Mouse (Mus musculus): ENCODE results near the gene Acadvl.

Gene Acadvl

GRCm38 (mm10) chr11:70001865-70002264 lies 13.3 kb downstream of the Acadvl start:
- peak; percentile 16 for DNase-seq (ENCODE audit: inconsistent ontology term)

- DNase-seq (ENCODE audit: inconsistent ontology term): no peak
Observed at GRCm38 (mm10) chr11:70001159-70001558, 14.1 kb downstream of the Acadvl start.

DNA sequence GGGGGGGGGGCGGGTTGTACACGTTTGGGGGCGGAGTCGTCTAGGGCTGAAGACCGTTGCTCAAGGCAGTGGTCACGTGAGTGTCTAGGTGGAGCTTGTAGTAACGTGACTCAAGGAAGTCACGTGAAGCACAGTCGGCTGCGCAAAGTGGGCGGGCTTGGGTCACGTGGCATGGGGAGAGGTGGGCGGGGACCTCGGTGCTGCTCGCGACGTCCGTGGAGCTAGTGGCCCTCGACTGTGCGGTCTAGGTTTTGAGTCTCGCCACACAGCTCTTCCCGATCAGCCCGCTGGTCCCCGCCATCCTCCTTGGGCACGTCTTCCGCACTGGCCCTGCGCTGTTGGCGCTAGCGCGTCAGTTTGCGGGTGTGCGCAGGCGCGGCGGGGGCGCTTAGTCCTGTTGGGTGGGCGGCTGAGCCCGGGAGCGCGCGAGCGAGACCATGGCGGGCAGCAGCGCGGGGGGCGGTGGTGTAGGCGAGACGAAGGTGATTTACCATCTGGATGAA lies 14.8 kb downstream of the Acadvl start, which contains the start of gene Dvl2:
Gene Dvl2 (plus strand): TSS at position 200 of the 503 bp plus-strand sequence.
- DNase-seq (ENCODE audit: inconsistent ontology term): peak; percentile 95

- no peak for DNase-seq (ENCODE audit: inconsistent ontology term)
Observed at GRCm38 (mm10) chr11:69999666-70000065, 15.5 kb downstream of the Acadvl start.

DNA sequence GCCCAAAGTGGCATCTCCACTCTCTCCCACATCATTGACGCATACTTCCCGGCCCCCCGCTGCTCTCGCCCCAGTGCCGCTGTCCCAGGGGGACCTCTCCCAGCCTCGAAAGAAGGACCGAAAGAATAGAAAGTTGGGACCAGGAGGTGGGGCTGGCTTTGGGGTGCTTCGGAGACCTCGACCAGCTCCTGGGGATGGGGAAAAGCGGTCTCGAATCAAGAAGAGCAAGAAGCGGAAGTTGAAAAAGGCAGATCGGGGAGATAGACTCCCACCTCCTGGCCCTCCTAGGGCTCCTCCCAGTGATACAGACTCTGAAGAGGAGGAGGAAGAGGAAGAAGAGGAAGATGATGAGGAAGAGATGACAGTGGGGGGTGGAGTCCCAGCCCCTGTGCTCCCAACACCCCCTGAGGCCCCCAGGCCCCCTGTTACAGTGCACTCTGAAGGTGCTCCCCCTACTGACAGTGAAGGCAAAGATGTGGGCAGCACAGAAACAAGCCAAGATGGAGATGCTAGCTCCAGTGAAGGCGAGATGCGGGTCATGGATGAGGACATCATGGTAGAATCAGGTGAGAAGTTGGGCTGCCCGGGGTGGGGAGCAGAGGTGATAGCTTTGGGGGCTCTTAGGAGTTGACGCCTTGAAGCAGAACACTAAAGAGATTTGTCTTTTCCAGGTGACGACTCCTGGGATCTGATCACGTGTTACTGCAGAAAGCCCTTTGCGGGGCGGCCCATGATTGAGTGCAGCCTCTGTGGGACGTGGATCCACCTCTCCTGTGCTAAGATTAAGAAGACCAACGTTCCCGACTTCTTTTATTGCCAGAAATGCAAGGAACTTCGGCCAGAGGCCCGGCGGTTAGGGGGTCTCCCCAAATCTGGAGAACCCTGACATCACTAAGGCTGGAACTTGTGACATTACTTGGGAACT lies 16.4 kb downstream of the Acadvl start:
- DNase-seq (ENCODE audit: inconsistent ontology term): no peak

- peak; percentile 94 for DNase-seq (ENCODE audit: inconsistent ontology term)
Observed at GRCm38 (mm10) chr11:69997070-69997509, 18.1 kb downstream of the Acadvl start.

- DNase-seq (ENCODE audit: inconsistent ontology term): peak; percentile 88
Observed at GRCm38 (mm10) chr11:69996161-69997061, 18.8 kb downstream of the Acadvl start.

DNA sequence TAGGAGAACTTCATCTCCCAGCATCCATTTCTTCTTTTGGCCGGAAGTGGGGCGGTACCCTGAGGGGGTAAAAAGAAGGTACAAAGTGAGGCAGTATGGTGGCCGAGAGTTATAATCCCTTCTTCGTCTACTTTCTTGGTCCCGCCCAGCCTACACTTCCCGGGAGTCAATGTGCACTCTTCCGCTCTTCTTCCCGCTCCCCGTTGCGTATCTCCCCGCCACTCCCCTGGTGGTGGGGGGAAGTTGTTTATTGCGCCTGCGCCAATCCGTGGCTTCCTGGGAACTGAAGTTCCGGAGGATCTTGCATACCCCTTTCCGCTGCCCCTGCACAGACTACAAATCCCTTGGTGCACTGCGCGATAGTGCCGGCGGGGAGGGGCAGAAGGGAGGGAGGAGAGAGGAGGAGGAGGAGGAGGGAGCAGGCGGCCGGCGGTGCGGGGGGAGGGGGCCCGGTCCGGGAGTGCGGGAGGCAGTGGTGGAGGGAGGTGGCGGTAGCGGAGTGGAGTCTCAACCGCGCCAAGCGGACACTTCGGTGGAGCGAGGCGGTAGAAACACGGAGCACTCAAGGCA lies 19.7 kb downstream of the Acadvl start, which contains the start of gene Phf23:
Gene Phf23 (plus strand): TSS at position 387 of the 570 bp plus-strand sequence.
- peak; percentile 99 for DNase-seq (ENCODE audit: inconsistent ontology term)

GRCm38 (mm10) chr11:69994401-69995090 lies 20.7 kb downstream of the Acadvl start:
- DNase-seq (ENCODE audit: inconsistent ontology term): no peak

GRCm38 (mm10) chr11:69992932-69993331 lies 22.3 kb downstream of the Acadvl start:
- DNase-seq (ENCODE audit: inconsistent ontology term): no peak

GRCm38 (mm10) chr11:69992396-69992795 lies 22.8 kb downstream of the Acadvl start:
- no peak for DNase-seq (ENCODE audit: inconsistent ontology term)

GRCm38 (mm10) chr11:69991711-69992110 lies 23.5 kb downstream of the Acadvl start:
- no peak for DNase-seq (ENCODE audit: inconsistent ontology term)

- DNase-seq (ENCODE audit: inconsistent ontology term): peak; percentile 98
Observed at GRCm38 (mm10) chr11:69990850-69991691, 24.1 kb downstream of the Acadvl start, which contains the start of gene Gabarap. TSS of gene Gabarap (plus strand) at chr11:69991143.

GRCm38 (mm10) chr11:69989949-69990348 lies 25.3 kb downstream of the Acadvl start:
- no peak for DNase-seq (ENCODE audit: inconsistent ontology term)

- DNase-seq (ENCODE audit: inconsistent ontology term): no peak
Observed at GRCm38 (mm10) chr11:69984431-69984830, 30.8 kb downstream of the Acadvl start.

- no peak for DNase-seq (ENCODE audit: inconsistent ontology term)
Observed at GRCm38 (mm10) chr11:69983377-69983776, 31.8 kb downstream of the Acadvl start.

DNA sequence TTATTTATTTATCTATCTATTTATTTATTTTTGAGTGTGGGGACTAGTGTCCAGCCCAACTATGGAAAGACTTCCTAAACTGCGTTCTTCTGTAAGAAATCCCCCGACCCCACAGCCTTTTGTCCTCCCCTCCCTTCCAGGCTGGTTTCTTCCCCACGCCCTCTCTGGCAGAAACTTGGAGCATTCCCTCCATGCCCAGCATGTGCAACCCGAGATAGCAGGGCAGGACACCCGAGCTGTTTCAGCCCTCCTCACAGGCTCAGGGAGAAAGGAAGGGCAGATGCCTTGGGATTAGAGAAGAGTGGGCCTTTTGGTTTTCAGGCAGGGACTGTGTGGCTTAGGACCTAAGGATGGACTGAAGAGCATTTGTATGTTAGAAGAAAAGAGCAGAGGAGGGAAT lies 32.3 kb downstream of the Acadvl start:
- DNase-seq (ENCODE audit: inconsistent ontology term): no peak

GRCm38 (mm10) chr11:69982225-69982624 lies 33.0 kb downstream of the Acadvl start, which contains the start of gene Elp5:
TSS of gene Elp5 (minus strand) at chr11:69982517.
- DNase-seq (ENCODE audit: inconsistent ontology term): no peak

- DNase-seq (ENCODE audit: inconsistent ontology term): peak; percentile 27
Observed at GRCm38 (mm10) chr11:69981141-69981762, 34.0 kb downstream of the Acadvl start, which contains the start of gene Ctdnep1. TSS of gene Ctdnep1 (plus strand) at chr11:69981156.
